Mouse (Mus musculus): ENCODE results near the gene Abat. TPM values are rescaled to one million over a fixed set of nuclear protein-coding genes. Genes with fewer than 3 reads are reported as not detected.

Abat gene
- polyA plus RNA-seq, 1 experiment: 15.9 TPM

GRCm38 (mm10) chr16:8509894-8510293 lies 3.3 kb upstream of the Abat start:
- H3K27ac ChIP-seq (ENCODE audit: insufficient read depth, low read length): no peak overlapping the region
- no peak for TF ChIP-seq POLR2A (IDR thresholded peaks at IDR 0.05; ENCODE audit: low read depth, low read length)
- TF ChIP-seq CTCF (IDR thresholded peaks at IDR 0.05; ENCODE audit: borderline replicate concordance, insufficient read depth, low read length): no peak
- no peak overlapping the region for H3K4me3 ChIP-seq (ENCODE audit: insufficient read depth, low read length)
- peaks cover 3% of the 10 kb centered on the region for H3K4me1 ChIP-seq (ENCODE audit: control insufficient read depth, insufficient read depth, low read length)

DNA sequence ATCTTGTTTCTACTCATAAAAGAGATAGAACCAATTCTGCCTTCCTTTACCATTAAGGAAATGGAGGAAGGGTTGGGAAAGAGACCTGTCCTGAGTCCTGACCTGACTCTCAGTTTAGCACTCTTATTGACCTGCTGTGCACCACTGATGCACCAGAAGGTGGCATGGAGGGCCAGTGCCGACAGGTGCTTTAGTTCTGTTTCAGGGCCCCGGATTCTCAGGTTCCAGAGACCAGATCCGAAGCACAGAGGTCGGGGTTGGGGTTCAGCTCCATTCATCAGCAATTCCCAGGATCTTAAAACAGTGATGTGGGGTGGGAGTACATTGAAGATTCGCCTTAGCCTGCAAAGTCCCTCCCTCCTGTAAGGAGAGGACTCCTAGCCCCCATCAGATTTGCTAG lies 399 bp upstream of the Abat start:
- no peak for TF ChIP-seq POLR2A (IDR thresholded peaks at IDR 0.05; ENCODE audit: low read depth, low read length)
- TF ChIP-seq CTCF (IDR thresholded peaks at IDR 0.05; ENCODE audit: borderline replicate concordance, insufficient read depth, low read length): no peak
- peaks cover 3% of the 10 kb centered on the region for H3K4me1 ChIP-seq (ENCODE audit: control insufficient read depth, insufficient read depth, low read length)
- peak overlapping the region; percentile 38 for H3K4me3 ChIP-seq (ENCODE audit: insufficient read depth, low read length)

DNA sequence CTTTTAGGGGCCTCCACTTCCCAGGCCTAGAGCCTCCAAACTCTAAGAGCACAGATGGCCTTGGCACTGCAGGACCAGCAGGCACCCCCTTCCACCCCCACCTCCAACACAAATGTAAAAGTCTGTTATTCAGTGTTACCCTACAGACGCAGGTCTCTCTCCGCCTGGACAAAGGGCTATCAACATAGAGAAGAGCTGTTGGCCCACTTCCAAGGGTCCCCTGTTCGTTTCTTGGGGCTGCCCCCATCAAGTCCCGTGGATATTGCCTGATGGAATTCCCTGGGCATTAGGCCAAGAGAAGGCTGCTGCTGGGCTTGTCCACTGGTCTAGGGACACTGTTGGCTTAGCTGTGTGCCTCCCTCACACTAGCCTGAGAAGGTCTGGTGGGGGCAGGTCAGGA lies 951 bp downstream of the Abat start:
- peaks cover 3% of the 10 kb centered on the region for H3K4me1 ChIP-seq (ENCODE audit: control insufficient read depth, insufficient read depth, low read length)
- H3K4me3 ChIP-seq (ENCODE audit: insufficient read depth, low read length): peak overlapping the region; percentile 41
- TF ChIP-seq CTCF (IDR thresholded peaks at IDR 0.05; ENCODE audit: borderline replicate concordance, insufficient read depth, low read length): no peak
- TF ChIP-seq POLR2A (IDR thresholded peaks at IDR 0.05; ENCODE audit: low read depth, low read length): no peak
- H3K27ac ChIP-seq (ENCODE audit: insufficient read depth, low read length): no peak overlapping the region

More for the DNA sequence above, 399 bp upstream of the Abat start:
- no peak overlapping the region for H3K27ac ChIP-seq (ENCODE audit: insufficient read depth, low read length)

- no peaks in the 10 kb centered on the region for H3K4me1 ChIP-seq (ENCODE audit: control insufficient read depth, insufficient read depth, low read length)
- TF ChIP-seq CTCF (IDR thresholded peaks at IDR 0.05; ENCODE audit: borderline replicate concordance, insufficient read depth, low read length) (no peak), POLR2A (IDR thresholded peaks at IDR 0.05; ENCODE audit: low read depth, low read length) (no peak)
- no peak overlapping the region for H3K27ac ChIP-seq (ENCODE audit: insufficient read depth, low read length)
- H3K4me3 ChIP-seq (ENCODE audit: insufficient read depth, low read length): no peak overlapping the region
Measured at GRCm38 (mm10) chr16:8520525-8520924, 7.3 kb downstream of the Abat start.

DNA sequence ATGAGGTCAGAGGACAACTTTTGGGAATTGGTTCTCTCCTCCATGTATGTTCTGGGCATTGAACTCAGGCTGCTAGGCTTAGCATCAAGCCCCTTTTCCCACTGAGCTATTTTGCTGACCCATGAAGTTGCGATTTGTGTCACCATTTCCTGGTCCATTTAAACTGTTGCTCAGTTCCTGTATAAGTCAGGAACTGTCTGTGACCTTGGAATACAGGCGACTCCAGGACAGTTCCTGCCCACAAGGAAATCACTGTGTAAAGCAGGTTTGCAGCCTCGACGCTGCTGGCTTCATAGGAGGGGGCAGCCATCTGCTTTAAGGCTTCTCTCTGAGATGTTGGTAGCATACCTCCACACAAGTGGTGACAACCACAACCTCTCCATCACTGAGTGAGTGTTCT lies 8.1 kb downstream of the Abat start:
- H3K27ac ChIP-seq (ENCODE audit: insufficient read depth, low read length): no peak overlapping the region
- TF ChIP-seq POLR2A (IDR thresholded peaks at IDR 0.05; ENCODE audit: low read depth, low read length) (no peak), CTCF (IDR thresholded peaks at IDR 0.05; ENCODE audit: borderline replicate concordance, insufficient read depth, low read length) (no peak)
- H3K4me3 ChIP-seq (ENCODE audit: insufficient read depth, low read length): no peak overlapping the region
- no peaks in the 10 kb centered on the region for H3K4me1 ChIP-seq (ENCODE audit: control insufficient read depth, insufficient read depth, low read length)

DNA sequence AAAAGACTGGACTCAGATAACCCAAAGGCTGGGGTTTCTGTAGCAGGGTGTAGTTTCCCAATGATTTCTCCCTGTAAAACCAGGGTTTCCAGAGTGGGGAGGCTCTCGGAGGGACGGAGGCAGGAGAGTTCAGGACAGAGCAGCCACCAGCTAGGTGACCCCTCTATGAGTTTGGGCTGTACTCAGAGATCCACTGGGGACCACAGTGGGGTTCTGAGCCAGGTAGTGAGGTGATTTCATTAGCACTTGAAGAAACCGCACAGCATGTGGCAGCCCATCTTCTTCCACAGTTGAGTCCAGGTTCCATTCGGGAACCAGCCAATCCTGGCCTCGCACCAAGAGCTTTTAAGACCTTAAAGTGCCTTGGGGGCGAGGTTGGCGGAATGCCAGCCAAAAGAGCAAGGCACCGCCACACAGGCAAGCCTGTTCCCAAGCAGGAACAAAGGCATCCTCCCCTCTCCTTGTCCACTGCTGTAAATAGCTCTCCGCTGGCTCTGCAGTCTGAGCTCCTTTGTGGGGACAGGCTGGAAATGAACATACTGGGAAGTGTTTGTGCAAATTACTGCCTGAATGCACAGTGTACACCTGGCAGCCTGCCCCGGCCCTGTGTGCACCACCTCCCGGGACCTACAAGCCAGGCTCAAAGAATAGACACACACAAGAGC lies 10.4 kb downstream of the Abat start:
- Histone ChIP-seq H3K4me1 (ENCODE audit: control insufficient read depth, insufficient read depth, low read length) (no peaks in the 10 kb centered on the region), H3K4me3 (ENCODE audit: insufficient read depth, low read length) (no peak overlapping the region), H3K27ac (ENCODE audit: insufficient read depth, low read length) (no peak overlapping the region)
- no peak for TF ChIP-seq POLR2A (IDR thresholded peaks at IDR 0.05; ENCODE audit: low read depth, low read length)
- TF ChIP-seq CTCF (IDR thresholded peaks at IDR 0.05; ENCODE audit: borderline replicate concordance, insufficient read depth, low read length): no peak

- no peak overlapping the region for H3K4me3 ChIP-seq (ENCODE audit: insufficient read depth, low read length)
- TF ChIP-seq CTCF (IDR thresholded peaks at IDR 0.05; ENCODE audit: borderline replicate concordance, insufficient read depth, low read length) (no peak), POLR2A (IDR thresholded peaks at IDR 0.05; ENCODE audit: low read depth, low read length) (no peak)
- no peak overlapping the region for H3K27ac ChIP-seq (ENCODE audit: insufficient read depth, low read length)
- H3K4me1 ChIP-seq (ENCODE audit: control insufficient read depth, insufficient read depth, low read length): no peaks in the 10 kb centered on the region
Measured at GRCm38 (mm10) chr16:8524163-8524847, 11.1 kb downstream of the Abat start.

DNA sequence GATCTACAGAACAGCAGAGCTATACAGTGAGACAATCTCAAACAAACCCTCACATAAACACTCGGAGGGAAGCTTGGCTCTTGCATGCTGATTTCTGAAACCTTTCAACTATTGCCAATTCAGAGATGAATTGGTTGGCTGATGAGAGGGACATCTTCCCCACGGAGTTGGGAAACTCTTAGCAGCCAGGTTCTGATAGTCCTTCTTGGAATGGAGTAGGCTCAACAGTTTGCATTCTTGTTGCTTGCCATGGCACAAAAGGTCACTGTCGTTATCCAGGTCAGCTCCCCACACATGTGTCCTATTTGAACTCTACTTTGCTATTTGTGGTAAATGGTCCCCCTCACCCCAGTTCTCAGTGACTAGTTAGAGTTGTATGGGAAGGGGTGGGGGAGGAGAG lies 12.1 kb downstream of the Abat start:
- Histone ChIP-seq H3K4me3 (ENCODE audit: insufficient read depth, low read length) (no peak overlapping the region), H3K27ac (ENCODE audit: insufficient read depth, low read length) (no peak overlapping the region), H3K4me1 (ENCODE audit: control insufficient read depth, insufficient read depth, low read length) (no peaks in the 10 kb centered on the region)
- TF ChIP-seq POLR2A (IDR thresholded peaks at IDR 0.05; ENCODE audit: low read depth, low read length) (no peak), CTCF (IDR thresholded peaks at IDR 0.05; ENCODE audit: borderline replicate concordance, insufficient read depth, low read length) (no peak)

GRCm38 (mm10) chr16:8525877-8526276 lies 12.6 kb downstream of the Abat start:
- Histone ChIP-seq H3K4me3 (ENCODE audit: insufficient read depth, low read length) (no peak overlapping the region), H3K27ac (ENCODE audit: insufficient read depth, low read length) (no peak overlapping the region), H3K4me1 (ENCODE audit: control insufficient read depth, insufficient read depth, low read length) (no peaks in the 10 kb centered on the region)
- no peak for TF ChIP-seq POLR2A (IDR thresholded peaks at IDR 0.05; ENCODE audit: low read depth, low read length)

DNA sequence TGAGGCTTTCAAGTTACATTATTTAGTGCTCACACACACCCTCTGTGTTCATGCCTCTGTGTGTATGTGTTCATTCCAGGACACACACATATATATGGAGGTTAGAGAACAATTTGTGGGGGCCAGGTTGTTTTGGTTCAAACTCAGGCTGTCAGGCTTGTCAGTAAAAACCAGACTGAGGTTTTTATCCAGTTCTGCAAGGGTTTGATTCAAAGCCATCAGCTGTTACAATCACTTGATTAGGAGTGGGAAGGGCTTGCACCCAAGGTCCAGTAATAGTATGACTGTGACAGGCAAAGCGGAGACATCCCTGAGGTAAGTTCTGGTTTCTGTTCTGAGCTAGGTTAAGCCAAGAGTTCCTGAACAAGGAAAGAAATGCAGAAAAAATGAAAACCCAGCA lies 16.2 kb downstream of the Abat start:
- Histone ChIP-seq H3K27ac (ENCODE audit: insufficient read depth, low read length) (no peak overlapping the region), H3K4me1 (ENCODE audit: control insufficient read depth, insufficient read depth, low read length) (no peaks in the 10 kb centered on the region), H3K4me3 (ENCODE audit: insufficient read depth, low read length) (no peak overlapping the region)
- TF ChIP-seq CTCF (IDR thresholded peaks at IDR 0.05; ENCODE audit: borderline replicate concordance, insufficient read depth, low read length): no peak
- TF ChIP-seq POLR2A (IDR thresholded peaks at IDR 0.05; ENCODE audit: low read depth, low read length): no peak
